17 mouse cellular contexts compared by ENCODE assay signal in the genomic region with DNA sequence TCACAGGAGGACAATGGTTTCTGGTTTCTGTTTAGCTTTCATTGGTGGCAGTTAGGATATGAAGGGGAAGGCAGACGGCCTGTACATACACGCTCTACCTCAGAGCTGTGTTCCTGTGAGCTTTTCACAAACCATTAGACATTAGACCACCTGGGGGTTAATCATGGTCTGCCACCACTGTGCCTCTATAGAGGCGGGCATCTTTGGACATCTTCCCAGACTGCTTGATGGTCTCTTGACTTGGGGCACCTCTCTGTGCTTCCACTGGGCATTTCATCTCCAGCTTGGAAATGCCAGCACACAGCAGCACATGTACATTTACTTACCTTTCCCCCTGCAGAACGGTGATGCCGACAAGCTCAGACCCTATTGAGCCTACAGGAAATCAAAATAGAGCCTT.
DNase-seq lines count a peak whose midpoint lies in the region; ATAC-seq and TF ChIP-seq lines count a peak whose summit lies in the region.
"Had no signal": no experiment of that assay in that cellular context is flagged by ENCODE, and none has a peak within 500 bp of the region (broad histone marks: within the 10 kb centered on the region; RNA-seq: fewer than 3 reads in every experiment).

No protein-coding gene starts in this region.

- H3K9me3 ChIP-seq in forebrain, embryonic 12.5 days = no peaks in the 10 kb centered on the region
- no peaks in the 10 kb centered on the region for H3K9me3 ChIP-seq in forebrain, postnatal 0 days (ENCODE audit: low read length)
- H3K9me3 ChIP-seq in hindbrain, embryonic 10.5 days = no peaks in the 10 kb centered on the region
- H3K9me3 ChIP-seq in hindbrain, embryonic 11.5 days (ENCODE audit: control insufficient read depth, low read length) = no peaks in the 10 kb centered on the region
- no peaks in the 10 kb centered on the region for H3K9me3 ChIP-seq in neural tube, embryonic 13.5 days
- H3K9me3 ChIP-seq: embryonic facial prominence, embryonic 12.5 days; heart, embryonic 13.5 days; hindbrain, embryonic 15.5 days had no signal

- H3K4me2 ChIP-seq in forebrain, embryonic 12.5 days = no peak overlapping the region
- no peak overlapping the region for H3K4me2 ChIP-seq in forebrain, postnatal 0 days (ENCODE audit: low read depth)
- no peak overlapping the region for H3K4me2 ChIP-seq in hindbrain, embryonic 11.5 days (replicated peaks; ENCODE audit: low read depth, low read length)
- H3K4me2 ChIP-seq in neural tube, embryonic 13.5 days = no peak overlapping the region
- H3K4me2 ChIP-seq: embryonic facial prominence, embryonic 12.5 days; heart, embryonic 13.5 days; hindbrain, embryonic 15.5 days had no signal

- no peak overlapping the region for H3K9ac ChIP-seq in forebrain, embryonic 12.5 days
- H3K9ac ChIP-seq in forebrain, postnatal 0 days = no peak overlapping the region
- H3K9ac ChIP-seq in hindbrain, embryonic 11.5 days (ENCODE audit: low read depth, low read length) = no peak overlapping the region
- no peak overlapping the region for H3K9ac ChIP-seq in neural tube, embryonic 13.5 days
- H3K9ac ChIP-seq: embryonic facial prominence, embryonic 12.5 days; heart, embryonic 13.5 days; hindbrain, embryonic 15.5 days had no signal

- no peak for DNase-seq in forebrain, postnatal 0 days
- DNase-seq in hindbrain, embryonic 10.5 days (ENCODE audit: low spot score) = no peak
- DNase-seq in hindbrain, embryonic 11.5 days (ENCODE audit: low spot score) = no peak
- no peak for DNase-seq in neural tube, embryonic 10.5 days (ENCODE audit: extremely low spot score, low spot score)
- DNase-seq: adrenal gland, postnatal 14 days; cerebellum, adult 11-12 months; cerebellum, postnatal 25 days; gastrocnemius, postnatal 14 days; kidney, adult 11 months had no signal

- ATAC-seq in forebrain, embryonic 12.5 days (ENCODE audit: low FRiP score) = no peak
- no peak for ATAC-seq in forebrain, postnatal 0 days
- no peak for ATAC-seq in hindbrain, embryonic 11.5 days (ENCODE audit: low FRiP score)
- ATAC-seq in neural tube, embryonic 13.5 days (ENCODE audit: low read depth) = no peak
- ATAC-seq: forebrain, embryonic 16.5 days; Patski had no signal

- no peak overlapping the region for H3K4me3 ChIP-seq in forebrain, embryonic 12.5 days (replicated peaks)
- no peak overlapping the region for H3K4me3 ChIP-seq in forebrain, postnatal 0 days (ENCODE audit: low read depth, low read length)
- no peak overlapping the region for H3K4me3 ChIP-seq in hindbrain, embryonic 10.5 days
- H3K4me3 ChIP-seq in hindbrain, embryonic 11.5 days (ENCODE audit: low read depth, low read length) = no peak overlapping the region
- no peak overlapping the region for H3K4me3 ChIP-seq in neural tube, embryonic 13.5 days
- H3K4me3 ChIP-seq: embryonic facial prominence, embryonic 12.5 days; heart, embryonic 13.5 days; hindbrain, embryonic 15.5 days had no signal

- H3K27me3 ChIP-seq in forebrain, embryonic 12.5 days = 0 out of 2 replicates have a peak, but pooled peaks cover 5% of the 10 kb centered on the region
- no peaks in the 10 kb centered on the region for H3K27me3 ChIP-seq in forebrain, postnatal 0 days (ENCODE audit: insufficient read depth, low read length)
- H3K27me3 ChIP-seq in hindbrain, embryonic 10.5 days (ENCODE audit: insufficient read depth, poor library complexity, severe bottlenecking) = peaks cover 31% of the 10 kb centered on the region
- peaks cover 2% of the 10 kb centered on the region; the same call in 1 of the 2 replicates for H3K27me3 ChIP-seq in hindbrain, embryonic 11.5 days (ENCODE audit: control insufficient read depth, insufficient read depth, low read length)
- no peaks in the 10 kb centered on the region; the same call in none of the 2 replicates for H3K27me3 ChIP-seq in neural tube, embryonic 13.5 days
- H3K27me3 ChIP-seq: CH12.LX; heart, embryonic 13.5 days; hindbrain, embryonic 15.5 days; Patski had no signal

- 0 out of 2 replicates have a peak overlapping the region, but pooled peaks have one; percentile 25 for H3K27ac ChIP-seq in forebrain, embryonic 12.5 days
- no peak overlapping the region for H3K27ac ChIP-seq in forebrain, postnatal 0 days (ENCODE audit: low read depth, low read length)
- H3K27ac ChIP-seq in hindbrain, embryonic 10.5 days = 0 out of 2 replicates have a peak overlapping the region, but pooled peaks have one; percentile 18
- H3K27ac ChIP-seq in hindbrain, embryonic 11.5 days (ENCODE audit: low read depth, low read length) = no peak overlapping the region
- H3K27ac ChIP-seq in neural tube, embryonic 13.5 days (replicated peaks) = peak overlapping the region; percentile 39; the same call in 1 of the 2 replicates
- H3K27ac ChIP-seq: embryonic facial prominence, embryonic 12.5 days; heart, embryonic 13.5 days; hindbrain, embryonic 15.5 days had no signal

- TF ChIP-seq CTCF in forebrain, postnatal 0 days (IDR thresholded peaks at IDR 0.05; ENCODE audit: low read depth) = no peak

- no peaks in the 10 kb centered on the region for H3K36me3 ChIP-seq in forebrain, embryonic 12.5 days (replicated peaks)
- H3K36me3 ChIP-seq in forebrain, postnatal 0 days (ENCODE audit: insufficient read depth) = no peaks in the 10 kb centered on the region
- H3K36me3 ChIP-seq in hindbrain, embryonic 10.5 days = no peaks in the 10 kb centered on the region
- H3K36me3 ChIP-seq in hindbrain, embryonic 11.5 days (ENCODE audit: control insufficient read depth, insufficient read depth, low read length) = no peaks in the 10 kb centered on the region
- H3K36me3 ChIP-seq in neural tube, embryonic 13.5 days = no peaks in the 10 kb centered on the region
- H3K36me3 ChIP-seq: embryonic facial prominence, embryonic 12.5 days; heart, embryonic 13.5 days; hindbrain, embryonic 15.5 days had no signal

- WGBS in forebrain, embryonic 12.5 days = 76% methylated on average over 5 of the region's 5 CpGs
- 62% methylated on average over 5 of the region's 5 CpGs for WGBS in forebrain, postnatal 0 days
- WGBS in hindbrain, embryonic 10.5 days = 81% methylated on average over 5 of the region's 5 CpGs
- WGBS in hindbrain, embryonic 11.5 days = 84% methylated on average over 5 of the region's 5 CpGs
- WGBS in neural tube, embryonic 13.5 days = 69% methylated on average over 5 of the region's 5 CpGs

- peaks cover 36% of the 10 kb centered on the region for H3K4me1 ChIP-seq in forebrain, embryonic 12.5 days
- H3K4me1 ChIP-seq in forebrain, postnatal 0 days (ENCODE audit: insufficient read depth) = peaks cover 7% of the 10 kb centered on the region
- peaks cover 66% of the 10 kb centered on the region for H3K4me1 ChIP-seq in hindbrain, embryonic 10.5 days (replicated peaks)
- H3K4me1 ChIP-seq in hindbrain, embryonic 11.5 days (replicated peaks; ENCODE audit: control insufficient read depth, insufficient read depth, low read length) = peaks cover 8% of the 10 kb centered on the region
- H3K4me1 ChIP-seq in neural tube, embryonic 13.5 days (replicated peaks) = peaks cover 37% of the 10 kb centered on the region

Comparison
In these comparisons a context has a peak if more than half of its experiments do, and no peak if none do; other contexts are left out.
1. H3K27ac ChIP-seq: peak in forebrain, embryonic 12.5 days (single experiment), hindbrain, embryonic 10.5 days (single experiment) and neural tube, embryonic 13.5 days (single experiment); none in forebrain, postnatal 0 days (single experiment) and hindbrain, embryonic 11.5 days (single experiment).